Mouse (Mus musculus) hematopoietic stem cell, adult 5-6 weeks (primary cell): ENCODE measurements around the gene Bloc1s1. TPM values are rescaled to one million over a fixed set of nuclear protein-coding genes. Genes with fewer than 3 reads are reported as not detected.

Experiments
- ATAC-seq, 2 experiments: fragments of 125-278 bp in 1 of 2; replicated peaks in 1 of 2; 2 replicates each; pipeline ENCODE4 v1.8.0; 2016 to 2017; ENCODE audit warnings: inconsistent platforms in 2 of 2, mild to moderate bottlenecking in 2 of 2, moderate number of reproducible peaks in 2 of 2, low read depth in 1 of 2, moderate TSS enrichment in 1 of 2; ENCODE audit not compliant: low FRiP score in 2 of 2, poor library complexity in 2 of 2, severe bottlenecking in 2 of 2, insufficient read depth in 1 of 2, low TSS enrichment in 1 of 2
- total RNA-seq: library from RNA; stranded (forward); fragments of 172-1452, 232-1000 nt; gene quantifications from 2 replicates; pipeline ENCODE4 v1.2.3, GENCODE M21; 2017

Bloc1s1 gene
- total RNA-seq, 1 experiment from 2014 or later, result 52.2 TPM

DNA sequence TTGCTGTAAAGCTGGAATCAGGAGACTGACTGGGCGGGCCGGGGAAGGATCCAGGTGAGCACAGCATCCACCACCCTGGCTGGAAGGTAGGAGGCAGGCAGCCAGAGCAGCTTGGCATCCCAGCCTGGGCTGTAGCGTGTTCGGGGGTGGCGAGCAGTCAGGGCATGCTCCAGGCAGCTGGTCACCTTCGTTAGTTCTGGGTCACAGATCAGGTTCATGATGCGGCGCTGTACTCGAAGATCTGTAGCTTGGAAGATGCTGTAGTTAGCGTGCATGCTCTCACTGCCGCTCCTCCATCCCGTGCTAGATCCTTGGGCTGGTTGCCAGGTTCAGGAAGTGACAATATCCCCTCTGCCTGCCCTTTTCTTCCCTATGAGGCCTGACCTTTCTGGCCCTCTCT, 10.1 kb downstream of the Bloc1s1 start:
- no peak for ATAC-seq

- ATAC-seq, result peak; percentile 66 to 72
Measured at GRCm38 (mm10) chr10:128913219-128913618, 10.6 kb downstream of the Bloc1s1 start.

GRCm38 (mm10) chr10:128912791-128913190, 11.0 kb downstream of the Bloc1s1 start:
- ATAC-seq, result no peak

- no peak for ATAC-seq
Measured at GRCm38 (mm10) chr10:128912268-128912667, 11.6 kb downstream of the Bloc1s1 start.

DNA sequence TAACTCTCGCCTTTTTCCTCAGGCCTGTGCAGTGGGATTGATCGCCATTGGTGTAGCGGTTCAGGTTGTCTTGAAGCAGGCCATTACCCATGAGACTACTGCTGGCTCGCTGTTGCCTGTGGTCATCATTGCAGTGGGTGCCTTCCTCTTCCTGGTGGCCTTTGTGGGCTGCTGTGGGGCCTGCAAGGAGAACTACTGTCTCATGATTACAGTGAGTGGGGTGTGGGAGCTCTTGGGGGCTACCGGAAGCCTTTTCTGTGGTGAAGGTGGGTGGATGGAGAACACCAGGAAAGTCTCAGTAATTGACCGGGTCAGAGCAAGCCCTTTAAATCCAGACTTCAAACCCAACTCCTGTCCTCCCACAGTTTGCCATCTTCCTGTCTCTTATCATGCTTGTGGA, 12.4 kb downstream of the Bloc1s1 start:
- peak; percentile 12 to 15; a peak in 1 of 4 replicates for ATAC-seq

DNA sequence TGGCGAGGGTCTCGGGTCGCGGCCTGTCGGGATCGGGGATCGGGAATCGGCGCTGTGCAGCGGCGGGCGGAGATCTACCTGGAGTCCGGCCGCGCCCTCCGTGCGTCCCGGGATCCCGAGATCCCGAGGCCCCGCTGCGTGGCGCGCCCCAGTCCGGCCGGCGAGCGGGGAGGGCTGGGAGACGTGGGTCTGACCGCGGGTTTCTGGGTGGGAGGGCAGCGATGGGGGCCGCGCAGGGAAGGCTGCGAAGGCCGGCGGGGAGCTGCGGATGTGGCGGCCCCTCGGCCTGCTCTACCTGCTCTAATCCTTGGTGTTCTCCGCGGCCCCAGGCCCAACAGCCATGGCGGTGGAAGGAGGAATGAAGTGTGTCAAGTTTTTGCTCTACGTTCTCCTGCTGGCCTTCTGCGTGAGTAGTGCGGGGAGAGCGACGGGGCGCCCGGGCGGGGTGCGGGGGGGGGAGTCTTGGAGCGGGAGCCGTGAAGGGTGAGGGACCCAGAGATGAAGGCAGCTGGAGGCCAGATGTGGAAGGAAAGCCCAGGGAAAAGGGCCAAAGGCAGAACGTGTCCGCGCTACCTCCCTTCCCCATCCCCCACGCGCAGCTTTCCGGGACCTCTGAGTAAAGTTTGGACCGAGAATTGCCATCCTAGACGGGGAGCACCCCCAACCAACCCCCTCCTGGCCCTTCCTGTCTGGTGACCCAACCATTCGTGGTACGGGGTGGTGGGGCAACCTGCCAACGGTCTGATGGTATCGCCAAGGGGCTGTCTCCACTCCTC, 13.6 kb downstream of the Bloc1s1 start:
- ATAC-seq, result 0 out of 4 replicates have a peak, but pooled peaks of 1 of the 2 experiments have one; percentile 6

- peak; percentile 25 to 33; a peak in 3 of 4 replicates for ATAC-seq
Measured at GRCm38 (mm10) chr10:128909567-128910028, 14.2 kb downstream of the Bloc1s1 start.

GRCm38 (mm10) chr10:128908778-128909448, 14.9 kb downstream of the Bloc1s1 start:
- ATAC-seq, result no peak

GRCm38 (mm10) chr10:128904812-128905211, 19.0 kb downstream of the Bloc1s1 start:
- ATAC-seq, result no peak

DNA sequence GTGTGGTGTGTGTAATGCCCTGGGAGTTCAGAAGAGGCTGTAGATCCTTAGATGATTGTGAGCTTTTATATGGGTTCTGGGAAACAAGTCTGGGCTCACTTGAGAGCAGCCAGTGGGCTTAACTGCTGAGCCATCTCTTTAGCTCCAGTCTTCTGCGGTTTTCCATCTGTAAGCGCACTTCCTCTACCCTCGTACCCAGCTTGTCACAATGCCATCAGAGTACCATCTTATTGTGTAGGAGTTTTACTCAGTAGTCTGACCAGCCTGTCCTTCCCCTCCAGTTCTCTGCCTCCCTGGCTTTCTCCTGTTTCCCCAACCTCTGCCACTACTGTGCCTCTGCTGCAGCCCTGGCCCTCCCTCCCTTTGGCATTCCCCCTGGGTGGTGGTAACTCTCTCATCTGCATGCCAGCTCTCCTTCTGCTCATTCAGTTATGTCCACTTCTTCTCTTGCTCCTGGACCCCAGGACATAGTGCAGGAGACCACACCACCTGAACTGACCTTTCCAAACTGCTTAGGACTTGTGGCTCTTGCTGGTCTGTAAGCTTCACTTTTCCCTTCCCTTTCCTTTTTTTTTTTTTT, 21.3 kb downstream of the Bloc1s1 start:
- ATAC-seq, result peak; percentile 74 to 84

DNA sequence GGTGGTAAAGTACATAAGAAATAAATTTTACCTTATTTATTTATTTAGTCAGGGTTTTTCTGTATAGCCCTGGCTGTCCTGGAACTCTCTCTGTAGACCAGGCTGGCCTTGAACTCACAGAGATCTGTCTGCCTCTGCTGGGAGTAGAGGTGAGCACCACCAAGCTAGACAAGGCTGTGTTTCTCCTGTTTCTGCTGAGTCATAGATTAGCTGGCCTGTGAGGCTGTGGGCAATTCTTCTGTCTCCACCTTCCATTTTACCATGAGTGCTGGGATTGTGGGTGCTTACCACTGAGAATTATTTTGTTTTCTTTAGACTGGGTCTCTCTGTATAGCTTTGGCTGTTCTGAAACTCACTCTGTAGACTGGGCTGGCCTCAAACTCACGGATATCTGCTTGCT, 22.4 kb downstream of the Bloc1s1 start:
- 0 out of 4 replicates have a peak, but pooled peaks of 1 of the 2 experiments have one; percentile 33 for ATAC-seq

DNA sequence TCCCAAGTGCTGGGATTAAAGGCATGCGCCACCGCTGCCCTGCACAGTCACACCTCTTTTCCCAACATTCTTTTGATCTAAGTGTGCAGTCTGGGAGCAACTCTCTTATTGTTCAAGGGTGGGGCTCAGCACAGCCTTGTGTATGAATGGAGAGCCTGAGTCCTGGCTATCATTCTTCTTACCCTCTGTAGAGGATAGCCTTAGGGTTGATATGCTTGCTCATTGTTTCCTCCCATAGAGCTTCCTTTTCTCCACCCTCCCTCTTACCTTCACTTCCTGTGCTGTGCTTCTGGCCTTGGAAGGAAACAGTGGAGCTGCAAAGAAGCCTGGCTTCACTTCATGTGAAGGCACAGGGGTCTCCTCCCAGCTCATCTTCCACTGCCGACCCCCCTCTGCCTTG, 23.1 kb downstream of the Bloc1s1 start, which contains the start of gene Cd63:
Gene Cd63 (plus strand): TSS at position 292 of the 400 bp plus-strand sequence.
- peak; percentile 46 to 56 for ATAC-seq

DNA sequence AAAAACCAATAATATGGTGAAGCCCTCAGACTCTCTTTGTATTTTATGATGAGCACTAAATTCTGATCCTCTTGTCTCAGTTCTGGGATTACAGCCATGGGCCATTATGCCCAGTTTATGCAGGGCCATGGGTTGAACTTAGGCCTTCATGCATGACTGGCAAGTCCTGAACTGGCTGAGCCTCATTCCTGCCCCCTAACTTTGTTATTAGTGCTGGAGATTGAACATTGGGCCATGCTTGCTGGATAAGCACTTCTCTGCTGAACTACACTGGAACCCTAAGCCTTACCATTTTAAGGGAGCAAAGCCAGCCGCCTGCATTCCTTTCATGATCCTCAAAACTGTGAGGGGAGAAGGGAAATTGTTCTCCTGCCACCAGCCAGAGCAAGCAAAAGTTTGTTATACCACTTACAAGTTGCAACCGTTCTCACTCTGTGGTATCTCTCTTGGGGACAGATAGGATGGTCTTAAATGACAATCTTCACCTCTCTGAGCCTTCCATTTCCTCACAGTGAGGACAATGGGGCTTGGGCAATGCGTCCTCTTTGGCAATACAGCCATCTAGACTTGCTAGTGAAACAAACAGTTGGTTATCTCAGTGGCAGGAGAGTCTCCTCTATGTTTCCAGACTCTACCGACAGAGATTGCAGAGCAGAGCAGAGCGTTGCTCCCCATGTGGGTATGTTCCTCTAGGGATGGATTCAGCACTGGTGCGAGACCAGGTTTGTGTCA, 23.9 kb downstream of the Bloc1s1 start:
- no peak for ATAC-seq

DNA sequence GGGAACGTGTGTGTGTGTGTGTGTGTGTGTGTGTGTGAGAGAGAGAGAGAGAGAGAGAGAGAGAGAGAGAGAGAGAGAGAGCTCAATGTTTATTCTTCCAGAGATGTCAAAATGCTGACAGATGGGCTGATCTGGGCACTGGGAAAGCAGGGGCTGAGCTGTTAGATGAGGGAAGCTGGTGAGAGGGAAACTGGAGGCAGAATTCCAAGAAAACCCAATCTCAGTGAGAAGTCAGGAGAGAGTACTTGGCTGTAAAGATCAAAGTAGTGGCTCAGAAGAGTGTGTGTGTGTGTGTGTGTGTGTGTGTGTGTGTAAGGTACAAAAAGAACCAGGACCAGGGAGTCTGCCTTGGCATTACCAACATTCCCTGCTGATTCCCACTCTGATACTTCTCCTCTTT, 26.3 kb downstream of the Bloc1s1 start:
- ATAC-seq, result no peak

GRCm38 (mm10) chr10:128896807-128897206, 27.0 kb downstream of the Bloc1s1 start:
- no peak for ATAC-seq

DNA sequence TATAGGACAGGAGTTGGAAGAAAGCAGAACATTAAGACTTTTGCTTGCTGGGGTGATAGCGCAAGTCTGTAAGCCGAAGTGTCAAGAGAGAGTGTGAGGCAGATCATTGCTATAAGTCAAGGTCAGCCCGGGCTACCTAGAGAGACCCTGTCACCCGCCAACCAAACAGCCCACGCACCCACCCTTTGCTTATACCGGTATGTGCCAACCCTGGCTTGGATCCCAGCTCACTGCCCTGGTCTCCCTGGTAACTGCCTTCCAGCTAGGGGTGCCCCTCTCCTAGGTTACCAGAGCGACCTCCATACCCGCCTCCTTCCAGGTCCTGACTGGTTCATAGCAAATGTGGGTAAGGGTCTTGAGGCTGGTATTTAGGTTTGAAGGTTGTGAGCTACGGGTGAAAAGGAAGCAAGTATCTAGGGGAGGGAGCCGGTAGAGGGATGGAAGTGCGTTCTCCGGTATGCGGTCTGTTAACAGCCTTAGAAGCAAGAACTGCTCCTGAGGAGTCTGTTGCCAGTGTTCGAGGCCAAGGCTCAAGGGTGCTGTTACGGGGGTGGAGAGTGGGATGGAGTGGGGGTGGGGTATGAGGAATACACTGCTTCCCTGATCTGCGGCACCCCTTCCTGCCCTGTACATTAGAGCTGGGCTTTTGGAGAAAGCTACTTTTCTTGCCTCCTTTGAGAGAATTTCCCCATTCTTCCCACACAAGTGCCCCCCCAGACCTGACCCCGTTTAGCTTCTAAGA, 27.7 kb downstream of the Bloc1s1 start:
- peak; percentile 19 to 23; a peak in 3 of 4 replicates for ATAC-seq

DNA sequence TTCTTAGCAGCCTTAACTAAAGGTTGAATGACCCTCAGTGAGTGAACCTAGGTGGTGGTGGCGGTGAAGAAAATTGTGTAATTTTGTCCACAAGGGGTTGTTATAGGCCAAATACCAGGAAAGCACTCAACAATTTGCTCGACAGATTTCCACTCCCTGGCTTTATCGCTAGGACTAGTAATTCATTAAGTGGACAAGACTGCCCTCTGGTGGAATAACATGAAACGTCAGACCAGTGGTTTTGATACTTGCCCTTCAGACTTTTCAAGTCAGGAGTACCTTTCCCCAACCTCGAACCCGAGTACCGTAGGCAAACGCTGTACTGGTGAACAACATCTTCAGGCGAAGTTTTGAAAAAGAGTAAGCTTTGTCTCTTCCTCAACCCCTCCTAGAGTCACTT, 28.4 kb downstream of the Bloc1s1 start:
- peak; percentile 78 for ATAC-seq
